Mouse (Mus musculus) gastrocnemius, postnatal 36 days (tissue): ENCODE data around the gene Gpr37l1. TPM values are rescaled to one million over a fixed set of nuclear protein-coding genes. Genes with fewer than 3 reads are reported as not detected.
"Not testable (repeated sequence)": the region's sequence is repeated elsewhere in the genome, so short reads cannot be mapped to it uniquely, and the experiment has no call there.

Experiments
- DNase-seq, 2 experiments: peaks; one replicate each; pipeline ENCODE4 v3.0.0; 2022
- intact Hi-C: fragments of 180-260 bp; cut with DNase I; formaldehyde crosslinking; loops from one replicate; pipeline ENCODE4 v1.15.1; 2025
- total RNA-seq, 2 experiments: library from RNA; stranded (reverse); gene quantifications; 2 replicates each; pipeline ENCODE4 v1.2.3; 2021

Gene Gpr37l1
- total RNA-seq, 2 experiments from 2014 or later = 0.26 to 0.42 TPM

DNA sequence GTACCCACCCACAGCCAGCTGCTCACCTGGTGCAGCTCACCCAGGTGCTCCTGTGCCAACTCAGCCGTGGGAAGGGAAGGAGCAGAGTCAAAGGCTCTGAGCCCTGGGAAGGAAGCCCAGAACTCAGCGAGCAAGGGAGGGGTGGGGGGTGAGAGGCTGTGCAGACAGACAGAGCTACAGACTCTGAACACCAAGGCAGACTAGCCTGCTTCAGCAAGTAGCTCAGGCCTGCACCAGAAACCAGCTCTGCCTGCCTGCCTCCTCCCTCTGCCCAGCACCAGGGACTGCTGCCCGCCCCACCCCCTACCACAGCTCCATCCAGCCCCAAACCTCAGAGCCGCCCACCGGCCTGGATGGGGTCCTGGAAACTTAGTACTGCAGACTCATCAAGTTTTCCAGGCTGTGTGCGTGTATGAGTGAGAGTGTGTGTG lies 39.5 kb downstream of the Gpr37l1 start:
- intact Hi-C loops = no loop called here
- DNase-seq = no peak

DNA sequence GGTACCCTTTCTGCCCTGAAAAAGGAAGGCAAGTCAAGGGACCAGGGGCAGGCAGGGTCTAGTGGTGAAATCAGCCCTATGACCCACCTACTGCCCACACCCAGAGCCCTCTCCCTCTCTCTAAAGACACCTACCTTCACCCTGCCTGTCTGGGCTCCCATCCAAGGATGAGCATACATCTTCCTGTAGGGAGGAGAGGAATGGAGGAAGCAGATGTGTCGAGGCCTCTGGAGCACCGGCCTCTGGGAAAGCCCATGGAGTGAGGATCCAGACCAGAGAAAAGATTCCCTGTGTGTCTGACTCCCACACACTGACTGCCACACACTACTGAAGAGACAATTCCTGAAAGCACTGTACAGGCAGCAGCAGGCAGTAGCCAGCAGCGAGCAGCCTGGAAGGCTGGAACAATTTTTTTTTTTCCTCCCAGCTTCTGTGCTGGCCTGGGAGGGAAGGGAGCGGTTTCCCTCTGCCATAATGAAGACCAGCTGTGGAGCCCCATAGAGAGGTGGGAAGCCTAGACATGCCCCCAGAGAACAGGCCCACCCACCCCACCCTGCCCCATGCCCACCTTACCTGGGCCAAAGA lies 40.9 kb downstream of the Gpr37l1 start:
- intact Hi-C loops = no loop called here
- no peak for DNase-seq

DNA sequence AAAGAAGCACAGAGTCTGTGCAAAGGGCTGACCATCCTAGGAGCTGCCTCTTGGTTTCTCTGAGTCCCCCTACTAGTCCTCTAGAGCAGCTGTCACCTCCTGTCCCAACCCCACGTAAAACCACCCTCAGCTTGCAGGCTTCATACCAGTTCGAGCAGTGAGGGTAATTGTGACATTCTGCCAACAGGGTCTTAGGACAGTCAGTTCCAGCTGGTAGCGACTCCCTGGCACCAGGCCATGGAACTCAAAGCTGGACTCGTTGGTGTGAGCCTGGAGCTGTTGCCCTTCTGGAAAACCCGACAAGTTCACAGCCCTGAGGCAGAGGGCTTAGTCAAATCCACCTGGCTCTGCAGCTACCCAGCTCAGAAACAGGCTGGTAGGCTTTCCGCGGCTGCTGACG lies 41.5 kb downstream of the Gpr37l1 start:
- intact Hi-C loops = no loop called here
- no peak for DNase-seq

DNA sequence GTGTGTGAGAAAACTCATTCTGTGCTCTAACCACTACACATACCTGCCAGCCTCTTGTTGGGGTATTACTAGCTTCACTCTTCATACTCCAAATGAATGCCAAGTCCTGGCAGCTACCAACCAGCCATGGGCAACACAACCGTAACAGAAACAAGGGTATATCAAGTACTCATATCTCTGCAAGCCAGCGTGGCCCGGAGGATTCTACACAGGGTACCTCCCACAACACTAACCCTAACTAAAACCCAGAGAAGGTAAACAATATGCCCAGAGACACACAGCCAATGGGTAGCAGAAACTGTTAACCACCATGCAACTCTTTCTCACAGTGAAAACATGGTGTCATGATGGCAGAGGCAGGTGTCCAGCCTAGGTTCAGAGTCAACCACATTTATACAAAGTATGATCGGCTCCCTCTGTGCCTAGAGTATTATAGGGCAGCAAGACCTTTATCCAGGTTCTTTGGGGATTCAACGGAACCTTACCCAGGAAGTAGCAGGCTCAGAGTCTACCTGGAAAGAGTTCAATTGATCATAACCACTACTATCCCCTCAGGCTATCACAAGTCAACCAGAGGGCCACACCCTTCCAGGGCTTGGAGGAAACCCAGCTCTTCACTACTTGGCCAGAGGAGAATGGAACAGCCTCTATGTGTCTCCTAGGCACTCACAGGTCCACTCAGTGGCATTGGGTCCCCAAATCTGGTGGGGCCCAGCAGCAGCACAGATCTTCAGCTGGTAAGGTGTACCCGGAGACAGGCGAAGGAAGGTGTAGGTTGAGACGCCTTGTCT lies 42.7 kb downstream of the Gpr37l1 start:
- intact Hi-C loops = no loop called here
- no peak for DNase-seq

DNA sequence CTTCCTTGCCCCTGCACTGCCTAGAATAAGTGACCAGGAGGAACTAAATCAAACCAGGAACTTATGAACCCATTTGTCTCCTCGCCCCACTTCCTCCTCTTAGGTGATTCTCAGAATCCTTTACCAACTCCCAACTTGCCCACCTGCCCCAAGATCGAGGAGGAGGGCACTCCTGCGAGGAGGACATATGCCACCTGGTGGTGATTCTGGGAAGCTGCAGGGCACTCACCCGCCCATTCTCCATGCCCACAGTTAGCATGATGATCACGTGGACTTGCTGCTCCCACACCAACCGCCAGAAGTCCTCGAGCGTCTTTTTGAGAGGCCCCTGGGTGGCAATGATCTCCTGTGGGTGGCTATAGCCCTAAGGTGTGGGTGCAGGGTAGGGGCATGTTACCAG lies 54.8 kb downstream of the Gpr37l1 start:
- no peak for DNase-seq
- intact Hi-C loops = no loop called here

DNA sequence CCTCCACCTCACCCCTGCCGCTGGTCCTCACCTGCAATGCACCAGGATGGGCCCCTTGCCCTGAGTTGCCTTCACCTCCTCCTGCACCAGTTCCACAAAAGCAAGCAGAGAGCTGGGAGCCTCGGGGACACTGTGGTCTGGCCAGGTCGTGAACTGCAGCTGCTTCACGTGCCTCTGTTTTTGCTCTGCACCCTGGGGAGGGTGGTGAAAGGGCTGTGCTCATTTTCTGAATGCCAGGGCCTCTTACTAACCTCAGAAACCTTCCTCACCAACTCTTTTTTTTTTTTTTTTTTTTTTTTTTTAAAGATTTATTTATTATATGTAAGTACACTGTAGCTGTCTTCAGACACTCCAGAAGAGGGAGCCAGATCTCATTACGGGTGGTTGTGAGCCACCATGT lies 56.2 kb downstream of the Gpr37l1 start:
- intact Hi-C loops, DNase-seq: not testable (repeated sequence)

Other genes with a start within 250 kb of the Gpr37l1 start
- gene Ppp1r12b, start 211.7 kb downstream of the Gpr37l1 start, total RNA-seq = 100 to 1,000 TPM; 170 to 182 TPM
- 1 to 10 TPM; 6.5 to 9.5 TPM for gene Ube2t, start 205.1 kb downstream of the Gpr37l1 start, total RNA-seq
- gene Lgr6, start 62.4 kb downstream of the Gpr37l1 start, total RNA-seq = under 1 TPM; 0.39 to 0.51 TPM
- gene Ptpn7, start 35.0 kb downstream of the Gpr37l1 start, total RNA-seq = under 1 TPM; 0.27 to 0.56 TPM
- gene Arl8a, start 20.9 kb downstream of the Gpr37l1 start, total RNA-seq = 10 to 100 TPM; 15.6 to 16.9 TPM
- gene Elf3, start 90.9 kb upstream of the Gpr37l1 start, total RNA-seq = not detected
- gene Rnpep, start 116.4 kb upstream of the Gpr37l1 start, total RNA-seq = 10 to 100 TPM; 11.1 to 11.3 TPM
- gene Timm17a, start 146.1 kb upstream of the Gpr37l1 start, total RNA-seq = 100 to 1,000 TPM; 270 to 308 TPM
- 1 to 10 TPM; 2.4 to 4.6 TPM for gene Lmod1, start 157.1 kb upstream of the Gpr37l1 start, total RNA-seq
- 100 to 1,000 TPM; 198 to 200 TPM for gene Shisa4, start 207.6 kb upstream of the Gpr37l1 start, total RNA-seq